Mouse (Mus musculus) myocyte (in vitro differentiated cells): ENCODE measurements at regions not wholly inside any gene's neighbourhood (a gene's known extent, or its start where the extent isn't known, plus 50 kb on each side); places are given as distances from the start of the nearest gene placed in this dataset.

ENCODE experiments used
- CEBPB ChIP-seq: IDR thresholded peaks from 2 replicates; pipeline ENCODE4 v1.6.1; 2011; ENCODE audit warnings: mild to moderate bottlenecking, moderate library complexity; ENCODE audit not compliant: poor library complexity, insufficient read depth, severe bottlenecking
- E2F4 ChIP-seq: IDR thresholded peaks from one replicate; pipeline ENCODE4 v1.6.1; 2011; ENCODE audit warnings: mild to moderate bottlenecking, control low read depth, moderate library complexity; ENCODE audit not compliant: insufficient read depth
- MAX ChIP-seq: IDR thresholded peaks from one replicate; pipeline ENCODE4 v1.6.1; 2011; ENCODE audit warnings: low read depth, mild to moderate bottlenecking, control low read depth
- MYOG ChIP-seq, 3 experiments: IDR thresholded peaks; one replicate each; pipeline ENCODE4 v1.6.1; 2011; ENCODE audit warnings: control low read depth in 2 of 3, low read depth in 2 of 3, mild to moderate bottlenecking in 2 of 3; ENCODE audit not compliant: insufficient read length in 2 of 3, control insufficient read depth in 1 of 3, insufficient read depth in 1 of 3
- POLR2A ChIP-seq: IDR thresholded peaks from one replicate; pipeline ENCODE4 v1.6.1; 2011; ENCODE audit warnings: low read depth, mild to moderate bottlenecking, control low read depth, moderate library complexity; ENCODE audit not compliant: insufficient read length
- POLR2AphosphoS2 ChIP-seq: IDR thresholded peaks from one replicate; pipeline ENCODE4 v1.6.1; 2011; ENCODE audit warnings: low read depth, control low read depth; ENCODE audit not compliant: insufficient read length
- SRF ChIP-seq: IDR thresholded peaks from one replicate; pipeline ENCODE4 v1.6.1; 2011; ENCODE audit warnings: low read depth; ENCODE audit not compliant: control insufficient read depth, insufficient read length
- TCF12 ChIP-seq: IDR thresholded peaks from one replicate; pipeline ENCODE4 v1.6.1; 2011; ENCODE audit warnings: mild to moderate bottlenecking, control low read depth; ENCODE audit not compliant: poor library complexity, insufficient read depth, severe bottlenecking
- TCF3 ChIP-seq: IDR thresholded peaks from one replicate; pipeline ENCODE4 v1.6.1; 2011; ENCODE audit warnings: low read depth, control low read depth; ENCODE audit not compliant: insufficient read length
- USF1 ChIP-seq: IDR thresholded peaks from one replicate; pipeline ENCODE4 v1.6.1; 2011; ENCODE audit warnings: low read depth, mild to moderate bottlenecking, control low read depth, moderate library complexity

DNA sequence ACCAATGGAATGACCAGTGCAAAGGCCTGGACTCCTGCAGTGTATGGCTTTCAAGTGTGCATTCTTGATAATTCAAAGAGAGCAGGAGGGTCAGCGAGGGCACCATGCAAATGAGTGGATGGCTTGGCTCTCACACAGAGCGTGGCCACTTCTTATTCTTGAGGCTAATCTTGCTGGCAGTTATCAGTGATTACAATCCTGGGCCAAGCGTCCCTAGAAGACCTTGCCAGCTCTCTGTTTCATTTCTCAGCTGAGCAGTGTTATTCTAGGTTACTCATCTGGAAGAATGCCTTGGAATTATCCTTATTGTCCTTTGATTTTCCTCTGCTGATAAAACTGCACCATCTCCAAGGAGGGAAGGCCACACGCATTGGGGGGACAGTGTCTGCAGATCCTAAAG lies 388.5 kb downstream of the Ttll7 start:
- TF ChIP-seq POLR2A = no peak
- no peak for TF ChIP-seq MYOG (IDR thresholded peaks at IDR 0.05; ENCODE audit: control insufficient read depth in 1 of 3, insufficient read depth in 1 of 3, insufficient read length in 2 of 3, low read depth in 2 of 3)
- no peak for TF ChIP-seq TCF3
- TF ChIP-seq USF1 = no peak
- no peak for TF ChIP-seq E2F4
- TF ChIP-seq CEBPB = no peak
- no peak for TF ChIP-seq POLR2AphosphoS2
- no peak for TF ChIP-seq TCF12
- TF ChIP-seq MAX = no peak
- TF ChIP-seq SRF = no peak
